Mouse (Mus musculus) urinary bladder, postnatal 25 days (tissue): ENCODE data around the gene Pola2.
A peak's percentile ranks its signal among the peaks of the same experiment; 100 is the strongest.

Experiments used
- DNase-seq: peaks from one replicate; pipeline ENCODE4 v3.0.0; 2022; ENCODE audit warnings: low spot score

Pola2 gene

DNA sequence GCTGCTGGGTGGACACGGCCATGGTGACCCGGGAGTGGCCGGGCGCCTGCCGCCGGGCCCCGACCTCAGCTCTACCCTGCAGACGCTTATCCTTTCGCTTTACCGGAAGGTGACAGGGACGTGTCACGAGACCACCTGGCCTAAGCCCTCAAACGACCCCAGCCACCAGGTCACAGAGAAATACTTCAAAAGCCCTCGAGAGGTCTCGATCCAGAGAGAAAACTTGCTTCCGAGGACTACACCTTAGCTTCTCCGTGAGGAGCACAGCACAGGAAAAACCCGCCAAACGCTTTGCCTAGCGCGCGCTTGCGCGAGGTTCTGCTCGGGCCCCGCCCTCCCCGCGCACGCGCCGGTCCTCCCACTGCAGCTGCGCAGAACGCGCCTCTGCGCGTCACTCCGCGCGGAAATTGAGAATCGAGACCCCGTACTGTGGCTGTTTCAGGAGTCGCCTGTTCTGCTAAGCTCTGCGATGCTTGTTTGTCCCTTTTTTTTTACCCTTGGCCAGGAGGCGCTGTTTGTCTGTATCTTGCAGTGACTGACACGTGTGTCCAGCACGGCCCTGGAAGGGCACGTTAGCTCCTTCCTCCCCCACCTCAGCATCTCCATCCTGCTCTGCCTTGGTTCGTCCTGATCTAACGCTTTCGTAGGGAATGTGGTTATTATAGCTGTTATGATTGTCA lies at the start of gene Pola2:
Gene Pola2, minus strand, starts transcription at position 320 of the 680 bp plus-strand sequence.
- peak; percentile 89 for DNase-seq

DNA sequence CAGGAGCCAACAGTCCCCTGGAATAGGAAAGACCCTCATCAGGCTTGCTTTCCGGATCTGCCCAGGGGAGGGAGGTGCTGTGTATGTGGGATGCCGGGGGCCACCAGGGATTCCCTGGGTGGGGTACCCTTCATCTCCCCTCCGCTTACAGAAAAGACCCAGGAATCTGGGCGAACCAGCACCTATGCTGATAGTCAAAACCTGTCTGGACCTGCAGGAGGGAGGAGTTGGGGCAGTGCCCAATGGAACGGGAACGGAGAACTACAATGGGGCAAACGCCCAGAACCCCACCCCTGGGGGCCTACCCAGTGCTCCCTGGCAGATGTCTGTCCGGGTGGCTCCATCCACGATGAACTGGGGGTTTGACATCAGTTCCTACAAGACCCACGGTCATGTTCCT lies 49.7 kb upstream of the Pola2 start:
- peak; percentile 64 for DNase-seq

DNA sequence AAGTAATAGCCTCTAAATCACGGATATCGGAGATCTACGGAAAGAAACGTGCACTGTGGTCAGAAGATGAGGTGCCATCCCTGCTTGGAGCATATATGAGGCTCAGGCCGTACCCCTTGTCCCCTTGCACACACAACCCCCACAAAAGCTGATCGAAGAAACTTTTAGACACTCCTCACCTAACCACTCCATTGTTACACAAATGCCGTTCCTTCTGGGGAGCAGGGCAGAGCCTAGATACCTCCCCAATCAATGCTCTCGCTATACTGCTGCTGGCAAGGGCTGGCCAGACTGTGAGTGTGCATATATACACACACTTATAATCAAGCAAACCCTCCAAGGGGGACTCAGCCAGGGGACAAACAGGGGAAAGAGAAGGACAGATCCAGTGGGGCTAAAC lies 45.1 kb upstream of the Pola2 start:
- DNase-seq = no peak

DNA sequence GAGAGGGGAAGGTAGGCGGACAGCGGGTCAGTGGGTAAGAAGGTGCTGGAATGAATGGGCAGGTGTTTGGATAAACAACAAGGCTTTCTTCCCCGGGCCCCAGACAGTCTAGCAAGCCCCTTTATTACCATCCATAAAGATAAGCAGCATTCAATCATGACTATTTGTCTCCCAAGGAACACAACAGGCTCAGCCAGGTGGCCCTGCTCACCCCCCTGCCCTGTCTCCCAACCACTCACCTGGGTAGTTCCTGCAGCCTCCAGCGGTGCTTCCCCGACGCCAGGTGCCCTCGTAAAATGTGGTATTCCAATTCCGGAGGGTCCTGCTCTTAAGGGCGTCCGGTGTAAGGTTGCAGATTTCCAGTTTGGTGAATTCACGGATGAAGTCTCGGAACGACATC lies 43.0 kb upstream of the Pola2 start:
- DNase-seq = no peak

DNA sequence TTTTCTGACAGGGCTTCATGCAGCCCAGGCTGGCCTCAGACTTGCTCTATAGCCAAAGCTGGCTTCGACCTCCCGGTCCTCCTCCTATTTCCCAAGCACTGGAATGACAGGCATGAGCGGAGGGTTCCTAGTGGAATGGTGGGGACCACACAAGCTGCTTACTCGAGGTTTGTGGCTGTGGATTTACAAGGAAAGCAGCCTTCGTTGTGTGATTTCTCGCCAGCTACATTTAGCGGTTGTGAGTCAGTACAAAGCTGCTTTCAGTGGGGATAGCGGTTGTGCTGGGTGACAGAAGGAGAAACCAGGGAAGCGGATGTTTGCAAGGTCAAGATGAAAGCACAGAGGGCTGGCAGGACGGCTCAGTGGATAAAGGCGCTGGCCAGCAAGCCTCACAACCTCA lies 41.5 kb upstream of the Pola2 start:
- no peak for DNase-seq

DNA sequence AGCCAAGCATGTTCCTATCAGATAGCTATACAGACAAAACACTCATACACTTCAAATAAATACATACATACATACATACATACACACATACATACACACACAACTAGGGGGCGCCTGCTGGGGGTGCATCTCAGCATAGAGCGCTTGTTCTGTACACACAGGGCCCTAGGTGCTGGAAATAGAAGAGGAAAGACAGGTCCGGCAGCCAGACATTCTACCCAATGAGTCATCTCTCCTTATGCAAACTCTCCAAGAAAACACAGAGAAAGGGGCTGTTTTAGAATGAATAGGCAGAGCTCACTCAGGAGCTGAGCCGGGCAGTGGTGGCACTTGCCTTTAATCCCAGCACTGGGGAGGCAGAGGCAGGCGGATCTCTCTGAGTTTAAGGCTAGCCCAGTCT lies 36.0 kb upstream of the Pola2 start:
- no peak for DNase-seq

DNA sequence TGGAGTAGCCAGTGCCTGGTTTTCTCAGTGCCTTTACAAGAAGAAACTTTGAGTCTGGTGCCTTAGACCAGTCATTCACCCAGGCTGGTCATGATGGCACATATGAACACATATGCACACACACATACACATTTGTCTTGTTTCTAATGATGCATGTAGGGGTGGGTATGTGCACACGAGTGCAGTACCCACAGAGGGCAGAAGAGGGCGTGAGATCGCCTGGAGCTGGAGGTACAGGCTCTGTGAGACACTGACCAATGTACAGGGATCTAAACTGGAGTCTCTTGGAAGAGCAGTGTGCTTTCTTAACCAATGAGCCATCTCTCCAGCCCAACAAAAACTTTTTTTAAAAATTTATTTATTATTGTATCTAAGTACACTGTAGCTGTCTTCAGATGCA lies 34.2 kb upstream of the Pola2 start:
- no peak for DNase-seq

DNA sequence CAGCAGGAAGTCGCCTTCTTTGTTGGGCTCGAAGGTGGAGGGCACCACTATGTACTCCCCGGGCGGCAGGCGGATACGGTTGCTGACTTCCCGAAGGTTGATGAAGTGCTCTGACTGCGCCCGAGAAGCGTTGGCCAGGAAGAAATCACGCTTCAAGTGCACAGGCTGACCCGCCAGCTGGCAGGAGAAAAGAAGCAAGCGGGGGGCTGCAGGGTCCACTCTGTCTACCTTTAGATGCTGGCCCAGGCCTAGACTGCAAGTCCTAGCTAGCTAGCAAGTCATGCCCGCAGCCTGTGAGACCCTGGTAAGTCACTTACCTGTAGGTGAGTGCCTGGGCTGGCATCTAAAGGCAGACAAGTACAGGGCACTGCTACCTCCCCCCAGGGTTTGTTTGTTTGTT lies 30.7 kb upstream of the Pola2 start:
- no peak for DNase-seq

DNA sequence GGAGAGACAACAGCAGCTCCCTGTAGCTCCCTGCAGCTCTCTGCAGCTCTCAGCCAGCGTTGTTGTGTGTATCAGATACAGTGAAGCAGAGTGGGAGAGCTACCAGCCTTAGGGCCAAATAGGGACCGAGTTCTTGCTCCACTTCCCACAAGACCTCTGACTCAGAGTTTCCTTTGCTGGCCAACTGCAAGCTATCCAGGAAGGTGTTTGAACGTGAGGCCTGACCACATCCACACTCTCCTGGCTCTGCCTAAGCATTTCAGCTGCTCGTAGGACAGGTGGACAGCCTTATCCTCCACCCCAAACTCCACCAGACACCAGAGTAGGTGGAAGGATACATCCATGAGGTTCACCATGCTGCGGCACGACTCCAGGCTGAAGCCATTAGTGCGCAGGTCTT lies 28.0 kb upstream of the Pola2 start:
- DNase-seq = no peak

DNA sequence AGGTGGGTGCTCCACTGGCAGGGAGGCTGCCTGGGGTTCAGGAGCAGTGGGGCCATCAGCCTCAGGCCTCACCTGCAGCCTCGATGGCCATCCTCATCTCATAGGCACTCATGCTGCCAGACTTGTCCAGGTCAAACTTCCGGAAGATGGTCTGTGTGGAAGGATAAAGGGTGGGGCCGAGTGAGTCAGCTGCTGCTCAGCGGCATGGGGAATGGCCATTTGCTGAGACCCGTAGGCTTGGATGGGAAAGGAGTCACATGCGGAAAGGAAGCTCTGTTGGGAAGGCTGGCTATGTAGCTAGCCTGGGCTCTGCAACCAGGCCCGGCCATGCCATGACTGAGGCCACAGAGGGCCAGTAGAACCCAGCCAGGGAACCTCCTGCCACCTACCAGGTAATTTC lies 27.5 kb upstream of the Pola2 start:
- DNase-seq = no peak

DNA sequence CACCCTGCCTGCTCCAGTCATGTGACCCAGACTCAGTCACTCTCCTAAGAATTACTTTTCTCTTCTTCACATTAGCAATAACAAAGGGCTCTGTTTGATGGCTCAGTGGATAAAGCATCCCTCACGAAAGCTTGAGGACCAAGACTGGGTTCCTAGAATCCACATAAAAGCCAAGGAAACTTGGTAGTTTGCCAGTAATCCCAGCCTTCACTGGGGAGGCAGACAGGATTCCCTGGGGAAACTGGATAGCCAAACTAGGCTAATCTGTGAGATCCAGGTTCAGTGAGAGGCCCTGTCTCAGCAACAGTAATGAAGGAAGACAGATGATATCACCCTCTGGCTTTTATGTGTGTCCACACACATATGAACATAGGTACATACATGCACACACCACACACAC lies 26.9 kb upstream of the Pola2 start:
- no peak for DNase-seq

DNA sequence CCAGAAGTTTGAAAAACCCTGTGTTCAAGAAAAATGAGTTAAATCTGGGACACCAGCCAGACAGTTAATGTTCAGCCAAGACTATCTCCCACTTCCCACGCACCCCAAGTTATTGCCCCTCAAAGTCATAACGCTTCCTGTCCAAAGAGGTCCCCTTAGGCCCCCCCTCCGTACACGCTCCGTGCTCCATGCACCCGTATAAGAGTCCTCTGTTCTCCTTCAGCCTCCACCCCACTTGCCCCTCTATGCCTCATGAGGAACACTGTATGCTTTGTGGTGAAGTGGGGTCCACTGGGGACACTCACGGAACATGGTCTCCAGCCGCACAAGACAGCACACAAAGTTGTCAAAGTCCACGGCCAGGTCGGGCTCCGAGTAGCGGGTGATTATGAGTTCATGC lies 26.0 kb upstream of the Pola2 start:
- no peak for DNase-seq

DNA sequence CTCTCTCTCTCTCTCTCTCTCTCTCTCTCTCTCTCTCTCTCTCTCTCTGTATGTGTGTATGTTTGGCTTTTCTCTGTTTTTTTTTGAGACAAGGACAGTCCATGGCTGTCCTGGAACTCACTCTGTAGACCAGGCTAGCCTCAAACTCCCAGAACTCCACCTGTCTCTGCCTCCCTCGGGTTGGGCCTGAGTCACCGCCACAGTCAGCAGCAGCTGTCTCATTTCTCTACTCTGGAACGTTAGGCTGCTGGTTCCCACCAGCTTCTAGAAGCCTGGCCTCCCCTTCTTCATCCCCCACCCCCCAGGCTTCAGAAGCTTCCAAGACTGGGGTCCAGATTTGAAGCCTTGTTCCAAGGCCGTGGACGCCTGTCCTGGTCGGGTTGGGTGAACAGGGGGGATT lies 25.6 kb upstream of the Pola2 start:
- no peak for DNase-seq

DNA sequence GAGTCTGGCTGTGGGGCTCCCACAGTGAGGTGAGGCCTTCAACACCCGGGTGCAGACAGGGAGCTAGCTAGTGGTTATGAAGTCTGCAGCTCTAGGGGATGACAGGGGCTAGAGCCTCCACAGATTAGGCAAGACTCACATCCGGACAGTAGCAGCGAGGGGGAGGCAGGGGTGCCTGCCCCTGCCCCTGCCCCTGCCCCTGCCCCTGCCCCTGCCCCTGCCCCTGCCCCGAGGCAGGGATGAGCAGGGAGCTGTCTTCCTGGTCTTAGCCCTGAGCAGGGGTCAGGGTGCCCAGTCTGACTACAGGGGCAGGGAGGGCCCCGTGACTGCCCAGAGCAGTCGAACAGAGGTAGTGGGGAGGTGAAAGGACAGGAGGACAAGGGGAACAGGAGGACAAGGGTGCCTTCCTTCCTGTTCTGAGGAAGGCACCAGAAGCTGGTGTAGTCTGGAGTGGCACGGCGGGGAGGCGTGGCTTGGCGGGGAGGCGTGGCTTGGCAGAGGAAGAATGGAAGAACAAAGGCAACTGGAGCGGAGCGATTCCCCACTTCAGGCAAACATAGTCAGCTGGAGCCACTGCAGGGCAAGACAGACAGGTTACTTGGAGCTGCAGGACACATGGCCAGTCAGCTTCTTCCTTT lies 24.9 kb upstream of the Pola2 start:
- peak; percentile 79 for DNase-seq

DNA sequence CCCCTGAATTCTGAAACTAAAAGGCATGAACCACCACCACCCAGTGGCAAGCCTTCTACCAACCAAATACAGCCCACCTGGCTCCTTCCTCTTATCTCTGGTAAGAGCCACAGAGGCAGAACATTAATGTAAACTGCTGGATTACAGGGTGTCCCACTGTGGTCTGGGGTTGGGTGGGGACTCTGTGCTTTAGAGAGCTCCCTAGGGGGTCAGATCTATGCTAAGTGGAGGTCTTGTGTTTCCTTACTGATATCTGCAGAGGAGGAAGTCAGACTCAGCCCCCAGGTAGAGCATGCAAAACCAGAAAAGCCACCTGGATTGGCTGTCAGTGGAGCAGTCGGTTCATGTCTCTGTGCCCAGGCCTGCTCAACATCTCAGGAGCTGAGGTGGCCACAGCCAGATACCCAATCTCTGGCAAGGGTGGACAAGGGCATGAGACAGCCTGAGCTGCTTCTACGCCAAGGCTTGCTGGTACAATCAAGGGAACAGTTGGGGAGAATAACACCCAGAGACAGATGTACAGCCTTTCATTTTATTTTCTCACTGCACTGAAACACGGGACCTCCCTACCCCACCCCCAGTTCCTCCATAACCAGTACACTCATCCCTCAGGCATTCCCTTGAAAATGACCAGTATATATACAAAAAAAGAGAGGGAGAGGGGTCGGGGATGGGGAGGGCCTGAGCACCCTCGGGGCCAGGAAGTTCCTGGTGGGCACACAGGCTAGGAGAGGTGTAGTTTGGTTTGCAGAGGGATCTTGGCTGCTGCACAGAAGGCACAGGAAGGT lies 24.2 kb upstream of the Pola2 start:
- DNase-seq = no peak

DNA sequence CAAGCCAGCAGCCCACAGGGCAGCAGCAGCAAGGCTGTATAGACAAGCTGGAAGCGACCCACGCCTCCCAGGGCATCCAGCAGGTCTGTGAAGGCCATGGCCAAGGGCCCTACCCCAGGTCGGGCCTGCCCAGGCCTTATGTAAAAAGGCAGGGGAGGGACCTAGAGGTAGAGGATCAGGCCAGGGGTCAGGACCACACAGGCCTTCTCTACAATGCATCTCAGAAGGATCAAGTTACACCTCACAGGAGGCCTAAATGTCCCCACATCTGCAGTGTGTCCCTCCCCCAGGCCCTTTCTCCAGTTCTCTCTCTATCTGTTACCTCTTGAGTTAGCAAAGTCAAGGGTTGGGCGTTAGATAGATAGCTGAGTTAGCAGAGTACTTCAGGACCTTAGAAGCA lies 22.0 kb upstream of the Pola2 start, which contains the start of gene Slc22a20:
Gene Slc22a20, minus strand, starts transcription at position 101 of the 400 bp plus-strand sequence.
- no peak for DNase-seq

DNA sequence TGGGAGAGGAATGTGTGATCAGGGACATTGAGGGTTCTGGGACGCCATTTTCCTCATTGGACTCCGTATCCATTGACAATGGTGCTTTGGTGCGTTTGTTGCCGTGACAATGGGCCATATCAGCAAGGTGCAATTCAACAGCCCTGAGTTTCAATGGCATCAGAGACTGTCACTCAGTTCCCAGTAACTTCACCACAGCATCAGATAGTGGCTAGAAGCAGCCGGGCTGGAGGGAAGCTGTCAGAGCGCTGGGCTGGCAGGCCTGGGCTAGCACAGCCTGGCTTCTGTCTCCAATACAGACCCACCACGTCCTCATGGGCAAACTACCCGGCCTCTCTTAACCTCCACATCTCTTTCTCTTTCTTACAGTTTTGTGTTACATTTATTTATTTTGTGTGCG lies 16.5 kb upstream of the Pola2 start:
- DNase-seq = no peak

DNA sequence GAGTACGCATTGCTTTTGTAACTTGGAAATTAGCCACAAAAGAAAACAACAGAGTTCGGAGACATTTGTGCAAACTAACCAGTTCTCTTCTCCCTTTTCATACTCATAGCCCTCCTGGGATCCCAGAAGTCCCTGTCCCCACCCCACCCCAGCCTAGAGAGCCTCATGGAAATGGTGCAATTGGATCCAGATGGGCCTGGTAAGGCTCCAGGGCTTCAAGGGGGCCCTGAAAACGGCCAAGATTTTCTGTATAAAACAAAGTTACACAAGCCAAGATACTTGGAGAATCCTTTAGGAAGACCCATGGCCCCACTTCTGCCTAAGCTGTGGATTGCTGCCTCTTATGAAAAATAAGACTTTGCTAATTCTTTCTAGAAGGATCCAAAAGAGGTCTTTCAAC lies 13.7 kb upstream of the Pola2 start:
- DNase-seq = no peak

DNA sequence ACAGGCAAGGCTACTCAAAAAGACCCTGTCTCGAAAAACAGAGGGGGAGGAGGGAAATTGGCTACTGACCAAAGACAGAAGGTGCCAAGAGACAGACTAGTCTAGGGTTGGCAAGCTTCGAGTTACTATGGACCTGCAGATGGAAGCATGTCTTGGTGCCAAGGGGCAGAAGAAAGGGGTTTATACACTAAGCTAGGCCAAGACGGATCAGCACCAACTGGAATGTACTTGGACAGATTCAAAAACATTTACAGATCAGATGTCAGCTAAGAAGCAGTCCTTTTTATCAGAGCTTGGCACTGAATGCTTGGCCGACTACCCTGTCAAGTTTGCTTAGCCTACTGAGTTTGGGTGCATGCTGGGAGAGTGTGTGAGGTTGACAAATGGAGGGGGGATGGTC lies 11.7 kb upstream of the Pola2 start:
- DNase-seq = no peak

DNA sequence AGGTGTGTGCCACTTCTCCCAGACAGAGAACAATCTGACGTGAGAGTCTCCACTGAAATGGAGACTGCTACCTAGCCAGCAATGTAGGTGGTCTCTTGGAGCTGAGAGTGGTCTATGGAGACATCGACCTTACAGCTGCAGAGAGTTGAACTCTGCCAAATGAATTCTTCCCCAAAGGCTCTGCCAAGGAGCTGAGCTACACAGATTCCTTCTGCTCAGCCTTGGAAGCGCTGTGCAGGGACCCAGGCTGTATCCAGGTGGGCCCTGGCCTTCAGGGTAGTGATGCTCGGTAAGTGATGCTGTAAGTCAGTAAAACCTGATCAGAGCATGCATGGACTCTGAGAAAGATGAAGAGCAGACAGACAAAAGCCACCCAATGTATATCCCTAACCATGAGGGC lies 11.1 kb upstream of the Pola2 start:
- no peak for DNase-seq

DNA sequence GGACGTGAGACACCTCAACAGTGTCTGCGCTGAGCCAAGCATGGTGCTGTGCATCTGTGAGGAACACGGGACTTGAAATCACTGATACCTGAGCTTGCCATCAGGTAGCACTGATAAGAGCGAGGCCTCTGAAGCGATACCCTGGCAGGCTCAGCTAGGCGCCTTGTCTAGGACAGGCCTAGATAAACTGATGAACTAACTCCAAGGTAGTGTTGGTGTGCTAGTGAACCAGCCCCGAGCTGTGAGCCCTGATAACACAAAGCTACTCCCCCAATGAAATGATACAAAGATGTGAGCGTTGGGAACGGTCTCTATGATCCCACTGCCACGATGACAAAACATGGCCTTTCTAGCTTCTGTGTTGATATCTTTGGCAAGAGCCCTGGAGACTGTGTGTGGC lies 3.7 kb upstream of the Pola2 start:
- no peak for DNase-seq

DNA sequence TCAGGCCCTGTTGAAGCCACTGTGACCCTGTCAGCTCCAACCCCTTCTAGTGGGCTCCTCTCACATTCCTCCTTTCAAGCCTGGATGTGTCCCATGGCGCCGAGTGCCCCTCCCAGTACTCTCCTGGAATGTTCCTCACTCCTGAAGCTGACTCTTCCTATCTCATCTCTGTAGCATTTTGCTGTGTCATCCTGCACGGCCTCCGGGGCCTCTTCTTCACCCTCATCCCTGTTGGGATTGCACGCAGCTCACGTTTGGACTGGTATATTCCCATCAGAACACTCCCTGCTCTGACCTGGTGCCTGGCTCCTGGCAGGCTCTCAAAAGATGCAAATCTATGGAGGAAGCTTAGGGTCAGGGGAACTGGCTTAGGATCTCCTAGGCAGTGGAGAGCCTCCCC lies 2.8 kb upstream of the Pola2 start:
- DNase-seq = no peak

DNA sequence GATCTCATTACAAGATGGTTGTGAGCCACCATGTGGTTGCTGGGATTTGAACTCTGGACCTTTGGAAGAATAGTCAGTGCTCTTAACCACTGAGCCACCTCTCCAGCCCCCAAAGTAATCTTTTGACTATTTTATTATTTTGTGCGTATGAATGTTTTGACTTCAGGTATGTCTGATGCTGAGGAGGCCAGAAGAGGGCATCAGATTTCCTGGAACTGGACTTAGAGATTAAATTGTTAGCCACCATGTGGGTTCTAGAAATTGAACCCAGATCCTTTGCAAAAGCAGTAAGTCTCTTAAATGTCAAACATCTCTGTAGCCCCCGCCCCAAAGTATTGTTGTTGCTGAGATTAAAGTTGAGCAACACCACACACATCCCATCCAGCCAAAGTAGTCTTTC lies 1.9 kb upstream of the Pola2 start:
- no peak for DNase-seq
